16 mouse cellular contexts compared by ENCODE assay signal in genomic region chr4:134165548-134166465, GRCm38 (mm10). TPM values are rescaled to one million over a fixed set of nuclear protein-coding genes. Genes with fewer than 3 reads are reported as not detected.
DNase-seq lines count a peak whose midpoint lies in the region; ATAC-seq and TF ChIP-seq lines count a peak whose summit lies in the region.
"Had no signal": no experiment of that assay in that cellular context is flagged by ENCODE, and none has a peak within 500 bp of the region (broad histone marks: within the 10 kb centered on the region; RNA-seq: fewer than 3 reads in every experiment).

No protein-coding gene starts in this region.

- no peak overlapping the region; the same call in 1 of the 2 replicates for H3K9ac ChIP-seq in heart, embryonic 16.5 days (ENCODE audit: low read length)
- H3K9ac ChIP-seq in liver, embryonic 13.5 days: peak overlapping the region; percentile 28; the same call in 1 of the 2 replicates
- H3K9ac ChIP-seq in forebrain, embryonic 11.5 days (ENCODE audit: low read length): no peak overlapping the region
- no peak overlapping the region for H3K9ac ChIP-seq in hindbrain, postnatal 0 days (replicated peaks; ENCODE audit: low read length)
- H3K9ac ChIP-seq: lung, embryonic 15.5 days had no signal

- no peak overlapping the region for H3K4me2 ChIP-seq in heart, embryonic 16.5 days (ENCODE audit: low read depth, low read length)
- peak overlapping the region; percentile 41 for H3K4me2 ChIP-seq in liver, embryonic 13.5 days
- H3K4me2 ChIP-seq in forebrain, embryonic 11.5 days (ENCODE audit: low read depth, low read length, severe bottlenecking): no peak overlapping the region
- H3K4me2 ChIP-seq in hindbrain, postnatal 0 days (ENCODE audit: low read depth, low read length): no peak overlapping the region
- H3K4me2 ChIP-seq: lung, embryonic 15.5 days had no signal

- H3K27me3 ChIP-seq in heart, embryonic 16.5 days (ENCODE audit: control insufficient read depth, insufficient read depth, low read length): no peaks in the 10 kb centered on the region
- no peaks in the 10 kb centered on the region for H3K27me3 ChIP-seq in liver, embryonic 13.5 days
- no peaks in the 10 kb centered on the region for H3K27me3 ChIP-seq in forebrain, embryonic 11.5 days (ENCODE audit: control insufficient read depth, insufficient read depth, low read length)
- H3K27me3 ChIP-seq in hindbrain, postnatal 0 days (ENCODE audit: insufficient read depth, low read length): no peaks in the 10 kb centered on the region
- H3K27me3 ChIP-seq: lung, embryonic 15.5 days had no signal

- H3K4me3 ChIP-seq in heart, embryonic 16.5 days (ENCODE audit: low read length): no peak overlapping the region
- H3K4me3 ChIP-seq in bone marrow macrophage, adult 2 months (ENCODE audit: insufficient read depth, low read length): no peak overlapping the region
- no peak overlapping the region for H3K4me3 ChIP-seq in liver, embryonic 13.5 days (replicated peaks)
- no peak overlapping the region for H3K4me3 ChIP-seq in forebrain, embryonic 11.5 days (ENCODE audit: low read depth, low read length)
- H3K4me3 ChIP-seq in hindbrain, postnatal 0 days (ENCODE audit: low read length): no peak overlapping the region
- H3K4me3 ChIP-seq: lung, embryonic 15.5 days had no signal

- peak; percentile 63; the same call in 1 of the 2 replicates for ATAC-seq in heart, embryonic 16.5 days (replicated peaks; ENCODE audit: extremely low read depth, insufficient read depth, low FRiP score)
- ATAC-seq in liver, embryonic 13.5 days (ENCODE audit: low read depth): peak; percentile 79
- ATAC-seq in forebrain, embryonic 11.5 days (replicated peaks; ENCODE audit: low FRiP score): no peak
- no peak for ATAC-seq in hindbrain, postnatal 0 days
- ATAC-seq: hindbrain, embryonic 16.5 days; midbrain, embryonic 16.5 days had no signal

- H3K9me3 ChIP-seq in heart, embryonic 16.5 days (replicated peaks; ENCODE audit: control insufficient read depth, low read length): no peaks in the 10 kb centered on the region
- no peaks in the 10 kb centered on the region for H3K9me3 ChIP-seq in liver, embryonic 13.5 days (replicated peaks)
- no peaks in the 10 kb centered on the region for H3K9me3 ChIP-seq in forebrain, embryonic 11.5 days (ENCODE audit: control insufficient read depth, low read length)
- no peaks in the 10 kb centered on the region for H3K9me3 ChIP-seq in hindbrain, postnatal 0 days (ENCODE audit: low read length)
- H3K9me3 ChIP-seq: lung, embryonic 15.5 days had no signal

- DNase-seq in heart, postnatal 4 days: no peak
- no peak for DNase-seq in liver, embryonic 13.5 days
- peak; percentile 30 to 61 for DNase-seq in thymus, adult 18-20 months
- DNase-seq in cerebellum, adult 9-11 months: no peak
- DNase-seq in forebrain, embryonic 11.5 days (ENCODE audit: low spot score): no peak
- DNase-seq in hindbrain, postnatal 0 days (ENCODE audit: low spot score): no peak
- DNase-seq: cerebellum, postnatal 36 days; right cerebral cortex, postnatal 14 days had no signal

- WGBS in heart, embryonic 16.5 days: 78% methylated on average over 3 of the region's 3 CpGs
- 69% methylated on average over 3 of the region's 3 CpGs for WGBS in liver, embryonic 13.5 days (ENCODE audit: insufficient replicate concordance)
- WGBS in forebrain, embryonic 11.5 days: 89% methylated on average over 3 of the region's 3 CpGs
- 78% methylated on average over 3 of the region's 3 CpGs for WGBS in hindbrain, postnatal 0 days

- TF ChIP-seq POLR2A in bone marrow macrophage, adult 2 months (IDR thresholded peaks at IDR 0.05; ENCODE audit: borderline replicate concordance, low read depth, low read length): no peak

- H3K27ac ChIP-seq in heart, embryonic 16.5 days (ENCODE audit: low read length): peak overlapping the region; percentile 65
- H3K27ac ChIP-seq in bone marrow macrophage, adult 2 months (ENCODE audit: insufficient read depth, low read depth, low read length): peak overlapping the region; percentile 93
- peak overlapping the region; percentile 81 for H3K27ac ChIP-seq in liver, embryonic 13.5 days
- H3K27ac ChIP-seq in forebrain, embryonic 11.5 days (ENCODE audit: low read depth, low read length): no peak overlapping the region
- H3K27ac ChIP-seq in hindbrain, postnatal 0 days: no peak overlapping the region
- H3K27ac ChIP-seq: lung, embryonic 15.5 days had no signal

- no peak for TF ChIP-seq CTCF in bone marrow macrophage, adult 2 months (IDR thresholded peaks at IDR 0.05; ENCODE audit: low read depth, low read length)
- TF ChIP-seq CTCF in hindbrain, postnatal 0 days (IDR thresholded peaks at IDR 0.05; ENCODE audit: low read depth): no peak

- H3K4me1 ChIP-seq in heart, embryonic 16.5 days (ENCODE audit: control insufficient read depth, insufficient read depth, low read length): peaks cover 16% of the 10 kb centered on the region
- peaks cover 4% of the 10 kb centered on the region for H3K4me1 ChIP-seq in bone marrow macrophage, adult 2 months (ENCODE audit: control insufficient read depth, insufficient read depth, low read length)
- peaks cover 22% of the 10 kb centered on the region for H3K4me1 ChIP-seq in liver, embryonic 13.5 days (replicated peaks)
- H3K4me1 ChIP-seq in forebrain, embryonic 11.5 days (replicated peaks; ENCODE audit: control insufficient read depth, insufficient read depth, low read length): no peaks in the 10 kb centered on the region
- no peaks in the 10 kb centered on the region for H3K4me1 ChIP-seq in hindbrain, postnatal 0 days (ENCODE audit: insufficient read depth, low read length)
- H3K4me1 ChIP-seq: lung, embryonic 15.5 days had no signal

- H3K36me3 ChIP-seq in heart, embryonic 16.5 days (ENCODE audit: control insufficient read depth, insufficient read depth): peaks cover 6% of the 10 kb centered on the region; the same call in 1 of the 2 replicates
- H3K36me3 ChIP-seq in liver, embryonic 13.5 days: peaks cover 32% of the 10 kb centered on the region
- H3K36me3 ChIP-seq in forebrain, embryonic 11.5 days (ENCODE audit: control insufficient read depth, insufficient read depth, low read length): no peaks in the 10 kb centered on the region; the same call in 1 of the 2 replicates
- no peaks in the 10 kb centered on the region; the same call in 1 of the 2 replicates for H3K36me3 ChIP-seq in hindbrain, postnatal 0 days (ENCODE audit: insufficient read depth, low read length)

RNA-seq across cellular contexts. Expression of gene Cep85, which starts 21.1 kb away (rescaled TPM):
- 44.2 and 51.5 TPM in 2 replicates for polyA plus RNA-seq in heart, embryonic 16.5 days (2015; fragmentation: Nextera tagmentation; extraction: Ambion mirVana)
- total RNA-seq in heart, postnatal 4 days (2021): 10 to 100 TPM; 34.5 to 38.7 TPM
- polyA plus RNA-seq in bone marrow macrophage, adult 2 months (2012; ENCODE audit: insufficient read depth, insufficient read length, missing spikeins): 12.5 and 13.9 TPM in 2 replicates
- 27.8 and 35.1 TPM in 2 replicates for polyA plus RNA-seq in liver, embryonic 13.5 days (2015; fragmentation: Nextera tagmentation; extraction: Ambion mirVana)
- polyA plus RNA-seq in forebrain, embryonic 11.5 days (2014; fragmentation: Nextera tagmentation; extraction: Ambion mirVana): 30.1 and 33.8 TPM in 2 replicates
- total RNA-seq in hindbrain, postnatal 0 days (2014; rRNA removed): 12.9 and 19.6 TPM in 2 replicates
- polyA plus RNA-seq in hindbrain, postnatal 0 days (2015; fragmentation: Nextera tagmentation; extraction: Ambion mirVana): 16.2 and 17.8 TPM in 2 replicates

RNA-seq across cellular contexts. Expression of gene Gm7534, which starts 37.0 kb away (rescaled TPM):
- 0.05 TPM in 1 of 2 replicates, not detected in the other for polyA plus RNA-seq in heart, embryonic 16.5 days (2015; fragmentation: Nextera tagmentation; extraction: Ambion mirVana)
- not detected for total RNA-seq in heart, postnatal 4 days (2021)
- not detected in 2 replicates for polyA plus RNA-seq in bone marrow macrophage, adult 2 months (2012; ENCODE audit: insufficient read depth, insufficient read length, missing spikeins)
- polyA plus RNA-seq in liver, embryonic 13.5 days (2015; fragmentation: Nextera tagmentation; extraction: Ambion mirVana): not detected in 2 replicates
- polyA plus RNA-seq in forebrain, embryonic 11.5 days (2014; fragmentation: Nextera tagmentation; extraction: Ambion mirVana): not detected in 2 replicates
- total RNA-seq in hindbrain, postnatal 0 days (2014; rRNA removed): not detected in 2 replicates
- polyA plus RNA-seq in hindbrain, postnatal 0 days (2015; fragmentation: Nextera tagmentation; extraction: Ambion mirVana): not detected in 2 replicates
- total RNA-seq: neutrophil, adult 5-6 weeks had no signal
- polyA plus RNA-seq: brain, embryonic 14.5 days; hindbrain, embryonic 16.5 days; lung, embryonic 15.5 days; midbrain, embryonic 16.5 days; testis, adult 2 months had no signal

RNA-seq across cellular contexts. Expression of gene Sh3bgrl3, which starts 37.2 kb away (rescaled TPM):
- 213 and 218 TPM in 2 replicates for polyA plus RNA-seq in heart, embryonic 16.5 days (2015; fragmentation: Nextera tagmentation; extraction: Ambion mirVana)
- total RNA-seq in heart, postnatal 4 days (2021): 10 to 100 TPM; 70.4 to 72.6 TPM
- 1,334 and 1,359 TPM in 2 replicates for polyA plus RNA-seq in bone marrow macrophage, adult 2 months (2012; ENCODE audit: insufficient read depth, insufficient read length, missing spikeins)
- polyA plus RNA-seq in liver, embryonic 13.5 days (2015; fragmentation: Nextera tagmentation; extraction: Ambion mirVana): 158 and 171 TPM in 2 replicates
- polyA plus RNA-seq in forebrain, embryonic 11.5 days (2014; fragmentation: Nextera tagmentation; extraction: Ambion mirVana): 264 and 278 TPM in 2 replicates
- total RNA-seq in hindbrain, postnatal 0 days (2014; rRNA removed): 220 and 259 TPM in 2 replicates
- polyA plus RNA-seq in hindbrain, postnatal 0 days (2015; fragmentation: Nextera tagmentation; extraction: Ambion mirVana): 553 and 564 TPM in 2 replicates

Comparison
In these comparisons a context has a peak if more than half of its experiments do, and no peak if none do; other contexts are left out.
1. ATAC-seq: peak in heart, embryonic 16.5 days (single experiment) and liver, embryonic 13.5 days (single experiment); none in forebrain, embryonic 11.5 days (single experiment) and hindbrain, postnatal 0 days (single experiment).
2. H3K27ac ChIP-seq: peak in heart, embryonic 16.5 days (single experiment), bone marrow macrophage, adult 2 months (single experiment) and liver, embryonic 13.5 days (single experiment); none in forebrain, embryonic 11.5 days (single experiment) and hindbrain, postnatal 0 days (single experiment).
3. DNase-seq: peak in thymus, adult 18-20 months (2 of 2); none in heart, postnatal 4 days (single experiment), liver, embryonic 13.5 days (single experiment), cerebellum, adult 9-11 months (single experiment), forebrain, embryonic 11.5 days (single experiment) and hindbrain, postnatal 0 days (single experiment).